Mouse (Mus musculus): ENCODE data around the gene Kcna7. TPM values are rescaled to one million over a fixed set of nuclear protein-coding genes. Genes with fewer than 3 reads are reported as not detected.
A peak's percentile ranks its signal among the peaks of the same experiment; 100 is the strongest.

The Kcna7 gene
- polyA plus RNA-seq, 1 experiment from 2014 or later = 0.52 TPM

DNA sequence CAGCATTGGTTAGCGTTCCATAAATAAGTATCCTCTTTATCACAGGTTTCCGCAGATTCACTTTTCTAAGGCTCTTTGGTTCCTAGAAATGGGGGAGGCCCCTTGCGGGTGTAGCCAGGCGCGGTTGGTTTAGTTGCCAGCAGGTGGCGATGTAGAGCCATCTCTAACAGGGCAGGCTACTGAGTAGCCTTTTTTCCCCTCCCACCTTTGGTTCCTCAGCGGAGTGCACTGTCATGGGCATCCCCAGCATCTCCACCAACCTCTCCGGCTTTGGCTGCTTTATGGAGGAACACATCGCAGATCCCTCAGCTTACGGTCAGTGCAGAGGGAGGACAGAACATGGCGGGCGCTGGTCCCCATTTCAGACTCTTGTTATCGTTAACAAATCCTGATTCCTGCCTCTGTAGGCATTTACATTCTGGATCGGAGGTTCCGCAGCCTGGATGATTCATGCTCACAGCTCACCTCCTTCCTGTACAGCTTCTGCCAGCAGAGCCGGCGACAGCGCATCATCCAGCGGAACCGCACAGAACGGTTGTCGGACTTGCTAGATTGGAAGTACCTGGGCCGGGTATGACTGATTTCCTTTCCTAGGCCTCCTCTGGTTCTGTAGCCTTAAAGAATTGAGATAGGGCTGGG lies 46.0 kb downstream of the Kcna7 start:
- Histone ChIP-seq H3K9ac (no peak overlapping the region), H3K27me3 (replicated peaks) (no peaks in the 10 kb centered on the region), H3K4me3 (no peak overlapping the region), H3K36me3 (peaks cover 76% of the 10 kb centered on the region), H3K4me1 (replicated peaks) (peaks cover 18% of the 10 kb centered on the region), H3K27ac (ENCODE audit: poor library complexity, severe bottlenecking) (no peak overlapping the region), H3K9me3 (replicated peaks) (no peaks in the 10 kb centered on the region), H3K4me2 (no peak overlapping the region)
- ATAC-seq (ENCODE audit: insufficient number of reproducible peaks, low FRiP score) = peak; percentile 77
- 50% methylated on average over 23 of the region's 23 CpGs for WGBS

DNA sequence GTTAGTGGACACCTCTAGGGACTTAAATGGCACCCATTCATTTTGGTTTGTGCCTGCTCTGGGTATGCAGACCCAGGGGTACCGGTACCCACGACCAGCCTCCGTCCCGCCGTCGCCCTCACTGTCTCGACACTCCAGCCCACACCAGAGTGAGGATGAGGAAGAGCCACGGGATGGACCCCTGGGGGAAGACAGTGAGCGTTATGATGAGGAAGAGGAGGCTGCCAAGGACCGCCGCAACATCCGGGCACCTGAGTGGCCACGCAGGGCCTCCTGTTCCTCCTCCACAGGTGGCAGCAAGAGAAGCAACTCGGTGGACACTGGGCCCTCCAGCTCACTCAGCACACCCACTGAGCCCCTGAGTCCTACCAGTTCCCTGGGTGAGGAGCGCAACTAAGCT lies 49.5 kb downstream of the Kcna7 start:
- no peaks in the 10 kb centered on the region for H3K9me3 ChIP-seq (replicated peaks)
- no peak overlapping the region for H3K9ac ChIP-seq
- no peak for ATAC-seq (ENCODE audit: insufficient number of reproducible peaks, low FRiP score)
- H3K36me3 ChIP-seq = peaks cover 73% of the 10 kb centered on the region
- H3K27me3 ChIP-seq (replicated peaks) = no peaks in the 10 kb centered on the region
- H3K4me3 ChIP-seq = no peak overlapping the region
- peaks cover 27% of the 10 kb centered on the region for H3K4me1 ChIP-seq (replicated peaks)
- WGBS = 84% methylated on average over 15 of the region's 15 CpGs
- H3K27ac ChIP-seq (ENCODE audit: poor library complexity, severe bottlenecking) = no peak overlapping the region
- H3K4me2 ChIP-seq = no peak overlapping the region

DNA sequence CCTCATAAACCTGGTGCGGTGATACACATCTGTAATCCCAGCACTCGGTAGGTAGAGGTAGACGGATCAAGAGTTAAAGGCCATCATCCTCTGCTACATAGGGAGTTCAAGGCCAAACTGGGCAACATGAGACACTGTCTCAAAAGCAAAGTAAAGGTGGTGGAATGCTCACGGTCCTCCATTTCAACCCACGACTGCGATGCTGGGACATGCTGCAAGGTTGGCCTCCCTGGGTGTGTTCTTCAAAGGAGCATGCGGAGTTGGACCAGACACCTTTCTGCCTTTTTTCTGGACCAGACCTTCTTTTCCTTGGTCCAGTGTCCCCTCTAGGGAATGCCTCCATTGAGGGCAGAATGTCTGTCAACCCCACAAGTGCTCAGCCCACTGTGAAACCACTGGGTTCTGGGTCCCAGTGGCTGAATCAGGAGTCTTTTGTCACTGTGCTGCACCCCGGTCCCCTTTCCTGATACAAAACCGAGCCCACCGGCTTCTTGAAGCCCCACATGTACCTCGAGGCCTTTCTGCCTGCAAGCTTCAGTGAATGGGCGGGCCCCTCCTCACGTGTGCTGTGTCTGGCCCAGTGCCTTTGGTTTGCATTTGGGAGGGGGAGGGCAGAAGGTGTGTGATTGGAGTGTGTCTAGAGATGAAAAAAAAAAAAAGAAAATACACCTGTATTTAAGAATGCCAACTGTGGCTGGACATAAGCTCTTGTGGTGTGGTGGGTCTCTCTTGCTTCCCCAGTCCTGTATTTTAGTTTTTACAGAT lies 50.7 kb downstream of the Kcna7 start:
- Histone ChIP-seq H3K4me3 (no peak overlapping the region), H3K27ac (ENCODE audit: poor library complexity, severe bottlenecking) (peak overlapping the region; percentile 67; the same call in 1 of the 2 replicates), H3K4me2 (no peak overlapping the region), H3K36me3 (peaks cover 71% of the 10 kb centered on the region), H3K9me3 (replicated peaks) (no peaks in the 10 kb centered on the region), H3K4me1 (replicated peaks) (peaks cover 38% of the 10 kb centered on the region), H3K9ac (0 out of 2 replicates have a peak overlapping the region, but pooled peaks have one; percentile 25), H3K27me3 (replicated peaks) (no peaks in the 10 kb centered on the region)
- 73% methylated on average over 13 of the region's 13 CpGs for WGBS
- ATAC-seq (ENCODE audit: insufficient number of reproducible peaks, low FRiP score) = no peak

DNA sequence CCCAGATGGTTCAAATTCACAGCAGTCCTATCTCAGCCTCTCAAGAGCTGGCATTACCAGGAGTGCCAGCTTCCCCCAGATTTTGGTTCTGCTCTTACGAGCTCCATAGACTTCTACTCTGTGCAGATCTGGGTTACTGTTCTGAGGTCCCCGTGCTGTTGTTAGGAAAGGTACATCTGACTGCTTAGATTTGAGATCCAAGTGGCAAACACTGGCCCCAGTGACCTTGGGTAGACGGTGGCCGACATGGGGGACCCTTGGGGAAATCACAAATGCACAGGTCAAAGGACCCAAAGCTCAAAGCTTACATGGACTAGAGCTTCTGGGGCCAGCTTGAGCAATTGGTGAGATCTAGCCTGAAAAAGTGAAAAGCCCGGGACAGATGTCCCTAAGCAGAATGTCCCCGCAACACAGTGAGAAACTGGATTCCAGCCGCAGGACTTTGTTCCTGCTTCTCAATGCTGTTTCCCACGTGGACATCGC lies 51.3 kb downstream of the Kcna7 start:
- no peaks in the 10 kb centered on the region for H3K27me3 ChIP-seq (replicated peaks)
- H3K4me1 ChIP-seq (replicated peaks) = peaks cover 44% of the 10 kb centered on the region
- peaks cover 72% of the 10 kb centered on the region for H3K36me3 ChIP-seq
- no peak for ATAC-seq (ENCODE audit: insufficient number of reproducible peaks, low FRiP score)
- H3K4me2 ChIP-seq = peak overlapping the region; percentile 93
- 45% methylated on average over 9 of the region's 9 CpGs for WGBS
- peak overlapping the region; percentile 75; the same call in 1 of the 2 replicates for H3K4me3 ChIP-seq
- H3K9ac ChIP-seq = peak overlapping the region; percentile 89; the same call in 1 of the 2 replicates
- peak overlapping the region; percentile 67 for H3K27ac ChIP-seq (ENCODE audit: poor library complexity, severe bottlenecking)
- no peaks in the 10 kb centered on the region for H3K9me3 ChIP-seq (replicated peaks)

DNA sequence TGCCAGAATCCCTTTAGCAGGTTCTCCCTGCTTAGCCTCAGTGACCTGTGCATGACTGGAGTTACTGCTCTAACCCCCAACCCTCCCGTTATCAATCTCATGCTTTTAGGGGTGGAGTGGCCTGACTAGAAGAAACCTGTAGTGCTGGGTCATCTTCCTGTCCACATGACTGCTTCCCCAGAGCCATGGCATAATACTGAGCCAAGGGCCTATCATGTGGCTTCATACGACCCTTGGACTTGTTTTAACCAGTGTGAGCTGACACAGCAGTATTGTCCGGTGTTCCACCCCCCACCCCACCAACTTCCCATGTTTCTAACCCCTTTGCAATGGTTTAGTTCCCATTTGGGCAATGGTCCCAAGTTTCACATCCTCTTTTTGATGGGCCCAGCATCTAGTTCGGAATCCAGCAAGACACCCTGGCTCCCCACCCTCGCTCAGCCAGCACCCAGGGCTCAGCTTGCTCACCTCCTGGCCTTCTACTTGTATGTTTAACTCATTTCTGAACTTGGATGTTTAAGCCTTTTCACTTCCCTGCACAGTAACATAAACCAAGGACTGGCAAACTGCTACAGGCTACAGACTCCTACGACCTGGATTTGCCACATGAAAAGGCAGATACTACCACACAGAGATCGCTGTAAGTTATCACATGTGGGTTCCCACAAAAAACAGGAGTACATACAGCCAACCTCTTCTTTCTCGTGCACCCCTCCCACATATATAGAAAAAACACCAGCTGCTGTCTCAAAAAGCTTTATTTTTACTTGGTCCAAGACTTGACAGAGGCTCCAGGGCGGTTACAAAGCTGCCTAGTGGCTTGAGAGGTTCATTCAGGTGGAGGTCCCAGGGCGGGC lies 52.0 kb downstream of the Kcna7 start:
- Histone ChIP-seq H3K27me3 (replicated peaks) (no peaks in the 10 kb centered on the region), H3K36me3 (peaks cover 72% of the 10 kb centered on the region), H3K9ac (peak overlapping the region; percentile 89), H3K4me3 (peak overlapping the region; percentile 75), H3K4me1 (replicated peaks) (peaks cover 47% of the 10 kb centered on the region), H3K9me3 (replicated peaks) (no peaks in the 10 kb centered on the region), H3K27ac (ENCODE audit: poor library complexity, severe bottlenecking) (peak overlapping the region; percentile 67), H3K4me2 (peak overlapping the region; percentile 93)
- 55% methylated on average over 10 of the region's 10 CpGs for WGBS
- ATAC-seq (ENCODE audit: insufficient number of reproducible peaks, low FRiP score) = peak; percentile 14; the same call in 1 of the 2 replicates

DNA sequence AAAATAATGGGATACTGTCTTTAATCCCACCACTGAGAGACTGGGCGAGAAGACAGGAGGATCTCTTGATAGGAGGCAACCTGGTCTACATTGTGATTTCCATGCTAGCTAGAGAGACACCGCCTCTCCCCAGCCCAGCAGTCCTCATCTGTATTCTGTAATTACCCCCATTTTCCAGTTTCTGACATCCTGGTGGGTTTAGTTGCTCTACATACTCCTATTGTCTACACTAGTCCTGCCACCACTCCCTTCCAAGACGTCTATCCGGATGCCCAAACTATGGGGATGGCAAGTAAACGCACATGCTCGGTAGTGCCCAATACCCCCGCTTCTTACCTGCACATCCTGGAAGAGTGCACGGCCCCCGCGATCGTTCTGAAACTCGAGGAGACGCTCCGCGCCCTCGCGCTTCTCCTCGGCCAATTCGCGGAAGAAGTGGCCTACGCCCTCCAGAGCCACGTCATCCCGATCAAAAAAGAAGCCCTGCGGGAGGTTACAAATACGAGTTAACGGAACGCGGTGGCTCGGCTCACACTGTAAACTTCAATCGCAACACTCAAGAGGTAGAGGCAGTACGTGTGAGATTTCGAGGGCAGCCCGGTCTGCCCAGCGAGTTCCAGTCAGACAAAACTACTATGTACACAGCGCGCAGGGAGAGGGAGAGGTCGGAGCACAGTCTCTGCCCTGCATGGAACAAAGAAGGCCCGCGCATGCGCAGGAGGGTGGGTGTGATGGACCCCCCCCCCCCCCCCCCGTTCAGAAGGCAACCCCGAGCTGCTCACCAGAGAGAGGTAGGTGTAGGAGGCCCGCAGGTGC lies 53.5 kb downstream of the Kcna7 start:
- H3K4me3 ChIP-seq = peak overlapping the region; percentile 75
- peak; percentile 63 for ATAC-seq (ENCODE audit: insufficient number of reproducible peaks, low FRiP score)
- H3K9me3 ChIP-seq (replicated peaks) = no peaks in the 10 kb centered on the region
- H3K9ac ChIP-seq = peak overlapping the region; percentile 89
- peaks cover 73% of the 10 kb centered on the region for H3K36me3 ChIP-seq
- no peaks in the 10 kb centered on the region for H3K27me3 ChIP-seq (replicated peaks)
- WGBS = under 1% methylated on average over 42 of the region's 43 CpGs
- H3K4me2 ChIP-seq = peak overlapping the region; percentile 93
- H3K4me1 ChIP-seq (replicated peaks) = peaks cover 47% of the 10 kb centered on the region
- H3K27ac ChIP-seq (ENCODE audit: poor library complexity, severe bottlenecking) = peak overlapping the region; percentile 90

Small RNAs within 50 kb of the gene (microRNA-seq; reads per million reads assigned to microRNA genes)
- gene Gm22133 = not detected

Other genes starting within 250 kb of the Kcna7 start
- gene Slc17a7, start 241.7 kb upstream of the Kcna7 start, polyA plus RNA-seq (2016; fragmentation: Nextera tagmentation; extraction: Ambion mirVana) = 2.6 and 3.8 TPM in 2 replicates
- gene Gfy, start 226.1 kb upstream of the Kcna7 start, polyA plus RNA-seq (2016; fragmentation: Nextera tagmentation; extraction: Ambion mirVana) = not detected in 2 replicates
- gene Pth2, start 224.7 kb upstream of the Kcna7 start, polyA plus RNA-seq (2016; fragmentation: Nextera tagmentation; extraction: Ambion mirVana) = 0.40 TPM in 1 of 2 replicates, not detected in the other
- gene Ccdc155, start 200.8 kb upstream of the Kcna7 start, polyA plus RNA-seq (2016; fragmentation: Nextera tagmentation; extraction: Ambion mirVana) = 0.62 and 0.70 TPM in 2 replicates
- 0.99 and 1.5 TPM in 2 replicates for gene Dkkl1, start 193.5 kb upstream of the Kcna7 start, polyA plus RNA-seq (2016; fragmentation: Nextera tagmentation; extraction: Ambion mirVana)
- 131 and 138 TPM in 2 replicates for gene Tead2, start 189.9 kb upstream of the Kcna7 start, polyA plus RNA-seq (2016; fragmentation: Nextera tagmentation; extraction: Ambion mirVana)
- gene Cd37, start 166.5 kb upstream of the Kcna7 start, polyA plus RNA-seq (2016; fragmentation: Nextera tagmentation; extraction: Ambion mirVana) = 1.2 and 1.4 TPM in 2 replicates
- gene Slc6a16, start 164.6 kb upstream of the Kcna7 start, polyA plus RNA-seq (2016; fragmentation: Nextera tagmentation; extraction: Ambion mirVana) = 0.37 TPM in 2 replicates
- not detected in 2 replicates for gene Slc6a21, start 128.1 kb upstream of the Kcna7 start, polyA plus RNA-seq (2016; fragmentation: Nextera tagmentation; extraction: Ambion mirVana)
- 15.2 and 15.4 TPM in 2 replicates for gene Trpm4, start 71.9 kb upstream of the Kcna7 start, polyA plus RNA-seq (2016; fragmentation: Nextera tagmentation; extraction: Ambion mirVana)
- 25.5 and 26.9 TPM in 2 replicates for gene Hrc, start 70.4 kb upstream of the Kcna7 start, polyA plus RNA-seq (2016; fragmentation: Nextera tagmentation; extraction: Ambion mirVana)
- gene Ppfia3, start 38.6 kb upstream of the Kcna7 start, polyA plus RNA-seq (2016; fragmentation: Nextera tagmentation; extraction: Ambion mirVana) = 2.6 and 3.3 TPM in 2 replicates
- gene Lin7b, start 35.1 kb upstream of the Kcna7 start, polyA plus RNA-seq (2016; fragmentation: Nextera tagmentation; extraction: Ambion mirVana) = 0.82 and 1.1 TPM in 2 replicates
- gene Snrnp70, start 9.9 kb upstream of the Kcna7 start, polyA plus RNA-seq (2016; fragmentation: Nextera tagmentation; extraction: Ambion mirVana) = 169 and 173 TPM in 2 replicates
- 1.8 TPM in 2 replicates for gene Ntf5, start 8.0 kb downstream of the Kcna7 start, polyA plus RNA-seq (2016; fragmentation: Nextera tagmentation; extraction: Ambion mirVana)
- not detected in 2 replicates for gene Lhb, start 15.2 kb downstream of the Kcna7 start, polyA plus RNA-seq (2016; fragmentation: Nextera tagmentation; extraction: Ambion mirVana)
- 115 and 121 TPM in 2 replicates for gene Gys1, start 29.2 kb downstream of the Kcna7 start, polyA plus RNA-seq (2016; fragmentation: Nextera tagmentation; extraction: Ambion mirVana)
- gene Ruvbl2, start 32.4 kb downstream of the Kcna7 start, polyA plus RNA-seq (2016; fragmentation: Nextera tagmentation; extraction: Ambion mirVana) = 80.7 TPM in 2 replicates
- 4,047 and 4,171 TPM in 2 replicates for gene Ftl1, start 54.2 kb downstream of the Kcna7 start, polyA plus RNA-seq (2016; fragmentation: Nextera tagmentation; extraction: Ambion mirVana)
- 139 and 151 TPM in 2 replicates for gene Bax, start 61.2 kb downstream of the Kcna7 start, polyA plus RNA-seq (2016; fragmentation: Nextera tagmentation; extraction: Ambion mirVana)
- 0.87 TPM in 2 replicates for gene Tulp2, start 76.2 kb downstream of the Kcna7 start, polyA plus RNA-seq (2016; fragmentation: Nextera tagmentation; extraction: Ambion mirVana)
- not detected in 2 replicates for gene Gm45808, start 81.2 kb downstream of the Kcna7 start, polyA plus RNA-seq (2016; fragmentation: Nextera tagmentation; extraction: Ambion mirVana)
- gene Dhdh, start 83.2 kb downstream of the Kcna7 start, polyA plus RNA-seq (2016; fragmentation: Nextera tagmentation; extraction: Ambion mirVana) = 4.2 and 4.3 TPM in 2 replicates
- gene Nucb1, start 104.8 kb downstream of the Kcna7 start, polyA plus RNA-seq (2016; fragmentation: Nextera tagmentation; extraction: Ambion mirVana) = 176 and 185 TPM in 2 replicates
- gene Ppp1r15a, start 120.6 kb downstream of the Kcna7 start, polyA plus RNA-seq (2016; fragmentation: Nextera tagmentation; extraction: Ambion mirVana) = 33.7 and 35.2 TPM in 2 replicates
- 0.57 and 0.68 TPM in 2 replicates for gene Plekha4, start 120.7 kb downstream of the Kcna7 start, polyA plus RNA-seq (2016; fragmentation: Nextera tagmentation; extraction: Ambion mirVana)
- gene Hsd17b14, start 149.2 kb downstream of the Kcna7 start, polyA plus RNA-seq (2016; fragmentation: Nextera tagmentation; extraction: Ambion mirVana) = 0.64 and 0.70 TPM in 2 replicates
- gene Bcat2, start 164.5 kb downstream of the Kcna7 start, polyA plus RNA-seq (2016; fragmentation: Nextera tagmentation; extraction: Ambion mirVana) = 64.7 and 66.6 TPM in 2 replicates
- gene Fgf21, start 209.8 kb downstream of the Kcna7 start, polyA plus RNA-seq (2016; fragmentation: Nextera tagmentation; extraction: Ambion mirVana) = not detected in 2 replicates
- gene Fut1, start 211.6 kb downstream of the Kcna7 start, polyA plus RNA-seq (2016; fragmentation: Nextera tagmentation; extraction: Ambion mirVana) = not detected in 2 replicates
- gene Izumo1, start 216.2 kb downstream of the Kcna7 start, polyA plus RNA-seq (2016; fragmentation: Nextera tagmentation; extraction: Ambion mirVana) = 0.35 and 0.65 TPM in 2 replicates
- gene Rasip1, start 221.8 kb downstream of the Kcna7 start, polyA plus RNA-seq (2016; fragmentation: Nextera tagmentation; extraction: Ambion mirVana) = 36.1 and 38.1 TPM in 2 replicates
- gene Mamstr, start 234.3 kb downstream of the Kcna7 start, polyA plus RNA-seq (2016; fragmentation: Nextera tagmentation; extraction: Ambion mirVana) = 3.3 and 5.4 TPM in 2 replicates

Data from heart, embryonic 12.5 days (tissue).